Mouse (Mus musculus) retina, postnatal 7 days (tissue): ENCODE measurements at regions not wholly inside any gene's neighbourhood (a gene's known extent, or its start where the extent isn't known, plus 50 kb on each side); places are given as distances from the start of the nearest gene placed in this dataset.

ENCODE experiments used
- DNase-seq: peaks from one replicate; pipeline ENCODE4 v3.0.0-alpha.2; 2012; ENCODE audit warnings: low read depth, low spot score

- DNase-seq = no peak
Measured at GRCm38 (mm10) chr15:51725457-51725856, 2159.2 kb upstream of the Gm7489 start.

- DNase-seq = no peak
Measured at GRCm38 (mm10) chr15:51730106-51730505, 2154.6 kb upstream of the Gm7489 start.

- DNase-seq = no peak
Measured at GRCm38 (mm10) chr15:51730805-51731412, 2153.8 kb upstream of the Gm7489 start.

GRCm38 (mm10) chr15:51734194-51734593, 2150.5 kb upstream of the Gm7489 start:
- DNase-seq = no peak
